In genomic region chr15:8442156-8442555, GRCm38 (mm10) we compare ENCODE assay signal across 7 mouse cellular contexts. TPM values are rescaled to one million over a fixed set of nuclear protein-coding genes. Genes with fewer than 3 reads are reported as not detected.
A peak's percentile ranks its signal among the peaks of the same experiment; 100 is the strongest.
DNase-seq lines count a peak whose midpoint lies in the region; ATAC-seq and TF ChIP-seq lines count a peak whose summit lies in the region.

No protein-coding gene starts in this region.

- peak overlapping the region; percentile 94 for H3K4me3 ChIP-seq in C2C12 (ENCODE audit: insufficient read depth, poor library complexity, severe bottlenecking)
- H3K4me3 ChIP-seq in ES-Bruce4 (ENCODE audit: low read depth, low read length), result peak overlapping the region; percentile 65
- peak overlapping the region; percentile 94 for H3K4me3 ChIP-seq in embryonic facial prominence, embryonic 15.5 days (replicated peaks)
- peak overlapping the region; percentile 96 for H3K4me3 ChIP-seq in liver, embryonic 15.5 days (replicated peaks)

- TF ChIP-seq CTCF in C2C12 (IDR thresholded peaks at IDR 0.05; ENCODE audit: control insufficient read depth, insufficient read depth, insufficient read length) (no peak), ES-Bruce4 (IDR thresholded peaks at IDR 0.05; ENCODE audit: low read depth, low read length) (no peak)

- H3K27ac ChIP-seq in ES-Bruce4 (ENCODE audit: insufficient read depth, low read length), result no peak overlapping the region
- peak overlapping the region; percentile 58 for H3K27ac ChIP-seq in embryonic facial prominence, embryonic 15.5 days (replicated peaks)
- peak overlapping the region; percentile 98 for H3K27ac ChIP-seq in liver, embryonic 15.5 days (replicated peaks)

- H3K36me3 ChIP-seq in C2C12 (ENCODE audit: control insufficient read depth, insufficient read depth) (no peaks in the 10 kb centered on the region), ES-Bruce4 (ENCODE audit: control insufficient read depth, insufficient read depth, low read length, poor library complexity, severe bottlenecking) (no peaks in the 10 kb centered on the region)
- H3K36me3 ChIP-seq in embryonic facial prominence, embryonic 15.5 days, result no peaks in the 10 kb centered on the region
- no peaks in the 10 kb centered on the region for H3K36me3 ChIP-seq in liver, embryonic 15.5 days (replicated peaks)

- 2% methylated on average over 11 of the region's 11 CpGs for WGBS in embryonic facial prominence, embryonic 15.5 days
- 3% methylated on average over 11 of the region's 11 CpGs for WGBS in liver, embryonic 15.5 days (ENCODE audit: insufficient replicate concordance)

- peak; percentile 39 for DNase-seq in induced T-regulatory cell, adult 2 months (ENCODE audit: low read depth)
- DNase-seq in testis, postnatal 14 days (ENCODE audit: low spot score), result peak; percentile 30
- no peak for DNase-seq in thymus, postnatal 25 days

- TF ChIP-seq POLR2A in ES-Bruce4 (IDR thresholded peaks at IDR 0.05; ENCODE audit: insufficient read depth, low read length), result no peak

- H3K4me2 ChIP-seq in embryonic facial prominence, embryonic 15.5 days (replicated peaks), result peak overlapping the region; percentile 86
- H3K4me2 ChIP-seq in liver, embryonic 15.5 days, result peak overlapping the region; percentile 94

- H3K9ac ChIP-seq in ES-Bruce4 (ENCODE audit: low read depth, poor library complexity, severe bottlenecking), result peak overlapping the region; percentile 100
- peak overlapping the region; percentile 33 for H3K9ac ChIP-seq in embryonic facial prominence, embryonic 15.5 days
- H3K9ac ChIP-seq in liver, embryonic 15.5 days, result peak overlapping the region; percentile 98

- H3K27me3 ChIP-seq in C2C12 (ENCODE audit: control insufficient read depth, insufficient read depth, insufficient read length) (no peaks in the 10 kb centered on the region), ES-Bruce4 (ENCODE audit: control insufficient read depth, insufficient read depth, low read length, poor library complexity, severe bottlenecking) (no peaks in the 10 kb centered on the region)
- no peaks in the 10 kb centered on the region for H3K27me3 ChIP-seq in embryonic facial prominence, embryonic 15.5 days
- no peaks in the 10 kb centered on the region for H3K27me3 ChIP-seq in liver, embryonic 15.5 days

- H3ac ChIP-seq in C2C12 (ENCODE audit: control insufficient read depth, insufficient read length, low read depth), result peak overlapping the region; percentile 60

- H3K79me2 ChIP-seq in C2C12 (ENCODE audit: control insufficient read depth, insufficient read depth), result peaks cover 97% of the 10 kb centered on the region

- no peaks in the 10 kb centered on the region for H3K9me3 ChIP-seq in ES-Bruce4 (replicated peaks; ENCODE audit: control insufficient read depth, insufficient read depth, low read length, poor library complexity, severe bottlenecking)
- no peaks in the 10 kb centered on the region for H3K9me3 ChIP-seq in embryonic facial prominence, embryonic 15.5 days (replicated peaks)
- no peaks in the 10 kb centered on the region for H3K9me3 ChIP-seq in liver, embryonic 15.5 days (replicated peaks)

- H3K79me3 ChIP-seq in C2C12 (ENCODE audit: low read depth), result peaks cover 75% of the 10 kb centered on the region

- ATAC-seq in embryonic facial prominence, embryonic 15.5 days (ENCODE audit: insufficient number of reproducible peaks, low FRiP score, low TSS enrichment, low read depth), result no peak
- no peak for ATAC-seq in liver, embryonic 15.5 days (ENCODE audit: insufficient read depth)

- H3K4me1 ChIP-seq in ES-Bruce4 (ENCODE audit: control insufficient read depth, insufficient read depth, low read length), result peaks cover 1% of the 10 kb centered on the region
- peaks cover 13% of the 10 kb centered on the region for H3K4me1 ChIP-seq in embryonic facial prominence, embryonic 15.5 days
- peaks cover 22% of the 10 kb centered on the region for H3K4me1 ChIP-seq in liver, embryonic 15.5 days (replicated peaks)

- TF ChIP-seq EP300 in ES-Bruce4 (IDR thresholded peaks at IDR 0.05; ENCODE audit: insufficient read depth, low read depth, low read length), result no peak

TF ChIP-seq in C2C12, 6 proteins besides CTCF, POLR2A, EP300 and RAD21:
- TF ChIP-seq MYOG (IDR thresholded peaks at IDR 0.05; ENCODE audit: control insufficient read depth, extremely low read depth, insufficient read length), result no peak
- TF ChIP-seq FOSL1 (IDR thresholded peaks at IDR 0.05; ENCODE audit: insufficient read depth, low read length, poor library complexity, severe bottlenecking), result no peak
- no peak for TF ChIP-seq MAX (IDR thresholded peaks at IDR 0.05)
- no peak for TF ChIP-seq MYOD1 (IDR thresholded peaks at IDR 0.05; ENCODE audit: control insufficient read depth, insufficient read length, low read depth)
- TF ChIP-seq USF1 (IDR thresholded peaks at IDR 0.05; ENCODE audit: low read depth), result no peak
- no peak for TF ChIP-seq CEBPB (IDR thresholded peaks at IDR 0.05; ENCODE audit: low read depth)
TF ChIP-seq in C2C12: peak in this region for 0.

RNA-seq across cellular contexts. Expression of gene Nipbl, which starts 2.1 kb away (rescaled TPM):
- polyA plus RNA-seq in C2C12 (2012; fragmentation: generic; extraction: Trizol) (6.0 TPM), ES-Bruce4 (2011; ENCODE audit: insufficient read depth, insufficient read length, low read depth, missing spikeins) (72.5 and 78.2 TPM in 2 replicates)
- polyA plus RNA-seq in embryonic facial prominence, embryonic 15.5 days (2015; fragmentation: Nextera tagmentation; extraction: Ambion mirVana), result 19.7 and 20.0 TPM in 2 replicates
- polyA plus RNA-seq in liver, embryonic 15.5 days (2015; fragmentation: Nextera tagmentation; extraction: Ambion mirVana), result 6.1 and 6.3 TPM in 2 replicates

Comparison
In these comparisons a context has a peak if more than half of its experiments do, and no peak if none do; other contexts are left out.
1. H3K9ac ChIP-seq: peak in every context shown above with its lines; median percentile 100 in ES-Bruce4; 98 in liver, embryonic 15.5 days; 33 in embryonic facial prominence, embryonic 15.5 days.